In genomic region chr1:59912413-59913157, GRCm38 (mm10) we compare ENCODE assay signal across 8 mouse cellular contexts. TPM values are rescaled to one million over a fixed set of nuclear protein-coding genes. Genes with fewer than 3 reads are reported as not detected.
A peak's percentile ranks its signal among the peaks of the same experiment; 100 is the strongest.
DNase-seq lines count a peak whose midpoint lies in the region; ATAC-seq lines count a peak whose summit lies in the region.

Gene Fam117b, plus strand, starts transcription at chr1:59913006.

- intact Hi-C loops in gastrocnemius, postnatal 14 days (cut with DNase I; ENCODE audit: low total_unique reads): no loop called here
- intact Hi-C loops in left cerebral cortex, postnatal 10 days (cut with DNase I): no loop called here

- DNase-seq in adrenal gland, adult (ENCODE audit: inconsistent age in 2 of 2, low spot score in 1 of 2): peak; percentile 98
- DNase-seq in embryo, embryonic 10.5 days (ENCODE audit: low spot score): peak; percentile 99
- DNase-seq in gastrocnemius, postnatal 14 days: peak; percentile 98
- peak; percentile 97 to 99 for DNase-seq in left cerebral cortex, postnatal 10 days (ENCODE audit: extremely low spot score in 1 of 2, low spot score in 2 of 2)
- DNase-seq in right cerebral cortex, postnatal 25 days: peak; percentile 97
- peak; percentile 94 to 98 for DNase-seq in urinary bladder, postnatal 4 days (ENCODE audit: low spot score in 2 of 2)

- peak; percentile 89 for ATAC-seq in inflammation-experienced regulatory T-cells, adult 6 months
- peak; percentile 96 for ATAC-seq in megakaryocyte-erythroid progenitor cell, adult 5-6 weeks (replicated peaks; ENCODE audit: low FRiP score, low TSS enrichment, poor library complexity, severe bottlenecking)

RNA-seq across cellular contexts. Expression of gene Fam117b, which starts in this region (rescaled TPM):
- 10 to 100 TPM in 1 of 2 experiments, 1 to 10 TPM in 1; 6.2 to 12.5 TPM for total RNA-seq in gastrocnemius, postnatal 14 days (2021)
- 10 to 100 TPM; 14.7 to 26.3 (median 15.4) TPM for polyA plus RNA-seq in inflammation-experienced regulatory T-cells, adult 6 months (2017; shearing (Covaris generic))
- 10 to 100 TPM; 59.0 to 59.5 TPM for total RNA-seq in left cerebral cortex, postnatal 10 days (2021)
- 22.3 and 32.0 TPM in 2 replicates for total RNA-seq in megakaryocyte-erythroid progenitor cell, adult 5-6 weeks (2014; fragmentation: Nextera tagmentation)
- 30.0 and 32.6 TPM in 2 replicates for total RNA-seq in megakaryocyte-erythroid progenitor cell, adult 5-6 weeks (2017)

Comparison
In these comparisons a context has a peak if more than half of its experiments do, and no peak if none do; other contexts are left out.
1. Peak in every context shown above with its lines: DNase-seq and ATAC-seq.